8 mouse cellular contexts compared by ENCODE assay signal in genomic region chr9:55327234-55327615, GRCm38 (mm10). TPM values are rescaled to one million over a fixed set of nuclear protein-coding genes. Genes with fewer than 3 reads are reported as not detected.
DNase-seq lines count a peak whose midpoint lies in the region; ATAC-seq and TF ChIP-seq lines count a peak whose summit lies in the region.

No protein-coding gene starts in this region.

- H3K4me2 ChIP-seq in neural tube, embryonic 11.5 days (ENCODE audit: low read depth), result peak overlapping the region; percentile 58
- peak overlapping the region; percentile 50 for H3K4me2 ChIP-seq in forebrain, embryonic 15.5 days (replicated peaks)
- H3K4me2 ChIP-seq in limb, embryonic 14.5 days (replicated peaks; ENCODE audit: low read depth, low read length, severe bottlenecking), result peak overlapping the region; percentile 96
- peak overlapping the region; percentile 76 for H3K4me2 ChIP-seq in neural tube, embryonic 15.5 days

- H3K36me3 ChIP-seq in neural tube, embryonic 11.5 days (ENCODE audit: control insufficient read depth, insufficient read depth, low read length), result no peaks in the 10 kb centered on the region
- H3K36me3 ChIP-seq in forebrain, embryonic 15.5 days, result no peaks in the 10 kb centered on the region
- no peaks in the 10 kb centered on the region for H3K36me3 ChIP-seq in limb, embryonic 14.5 days (ENCODE audit: control insufficient read depth, insufficient read depth, low read length)
- H3K36me3 ChIP-seq in neural tube, embryonic 15.5 days, result no peaks in the 10 kb centered on the region

- H3K4me1 ChIP-seq in neural tube, embryonic 11.5 days (ENCODE audit: control insufficient read depth, insufficient read depth, low read length), result no peaks in the 10 kb centered on the region
- H3K4me1 ChIP-seq in forebrain, embryonic 15.5 days, result peaks cover 10% of the 10 kb centered on the region
- peaks cover 9% of the 10 kb centered on the region; the same call in 1 of the 2 replicates for H3K4me1 ChIP-seq in limb, embryonic 14.5 days (ENCODE audit: control insufficient read depth, insufficient read depth, low read length)
- peaks cover 26% of the 10 kb centered on the region for H3K4me1 ChIP-seq in neural tube, embryonic 15.5 days

- H3K9me3 ChIP-seq in neural tube, embryonic 11.5 days (ENCODE audit: control insufficient read depth, low read length), result no peaks in the 10 kb centered on the region
- H3K9me3 ChIP-seq in forebrain, embryonic 15.5 days, result no peaks in the 10 kb centered on the region
- no peaks in the 10 kb centered on the region for H3K9me3 ChIP-seq in limb, embryonic 14.5 days (ENCODE audit: control insufficient read depth, low read length)
- H3K9me3 ChIP-seq in neural tube, embryonic 15.5 days (replicated peaks), result no peaks in the 10 kb centered on the region

- no peak overlapping the region for H3K27ac ChIP-seq in neural tube, embryonic 11.5 days (ENCODE audit: low read depth, low read length)
- no peak overlapping the region for H3K27ac ChIP-seq in forebrain, embryonic 15.5 days (replicated peaks)
- no peak overlapping the region for H3K27ac ChIP-seq in limb, embryonic 14.5 days (replicated peaks; ENCODE audit: low read depth, low read length)
- H3K27ac ChIP-seq in neural tube, embryonic 15.5 days (replicated peaks), result peak overlapping the region; percentile 79

- H3K9ac ChIP-seq in neural tube, embryonic 11.5 days (ENCODE audit: low read length), result peak overlapping the region; percentile 61
- peak overlapping the region; percentile 77 for H3K9ac ChIP-seq in forebrain, embryonic 15.5 days (replicated peaks)
- H3K9ac ChIP-seq in limb, embryonic 14.5 days (ENCODE audit: low read depth, low read length, severe bottlenecking), result peak overlapping the region; percentile 69
- H3K9ac ChIP-seq in neural tube, embryonic 15.5 days (replicated peaks), result peak overlapping the region; percentile 78

- TF ChIP-seq POLR2A in limb, embryonic 14.5 days (IDR thresholded peaks at IDR 0.05; ENCODE audit: borderline replicate concordance, extremely low read depth, insufficient read depth, insufficient read length), result no peak

- peak; percentile 67 for DNase-seq in cerebellum, adult 8-10 months
- DNase-seq in neural tube, embryonic 11.5 days (ENCODE audit: low spot score), result peak; percentile 66
- no peak for DNase-seq in neural tube, embryonic 10.5 days (ENCODE audit: extremely low spot score, low spot score)
- peak; percentile 44 for DNase-seq in limb, embryonic 14.5 days (ENCODE audit: low spot score)
- DNase-seq in adrenal gland, postnatal 4 days (ENCODE audit: low spot score in 2 of 2), result no peak

- peak overlapping the region; percentile 50 for H3K4me3 ChIP-seq in neural tube, embryonic 11.5 days (ENCODE audit: low read depth, low read length)
- H3K4me3 ChIP-seq in forebrain, embryonic 15.5 days, result peak overlapping the region; percentile 74
- peak overlapping the region; percentile 67 for H3K4me3 ChIP-seq in limb, embryonic 14.5 days (replicated peaks; ENCODE audit: low read length)
- H3K4me3 ChIP-seq in neural tube, embryonic 15.5 days (replicated peaks), result peak overlapping the region; percentile 77

- H3K27me3 ChIP-seq in neural tube, embryonic 11.5 days (ENCODE audit: control insufficient read depth, insufficient read depth, low read length), result 0 out of 2 replicates have a peak, but pooled peaks cover 4% of the 10 kb centered on the region
- peaks cover 7% of the 10 kb centered on the region; the same call in 1 of the 2 replicates for H3K27me3 ChIP-seq in forebrain, embryonic 15.5 days
- H3K27me3 ChIP-seq in limb, embryonic 14.5 days (ENCODE audit: control insufficient read depth, insufficient read depth, low read length), result peaks cover 29% of the 10 kb centered on the region
- H3K27me3 ChIP-seq in neural tube, embryonic 15.5 days (replicated peaks), result 0 out of 2 replicates have a peak, but pooled peaks cover 10% of the 10 kb centered on the region

- ATAC-seq in cerebellum, adult (ENCODE audit: insufficient number of reproducible peaks, low FRiP score, low TSS enrichment), result no peak
- peak; percentile 43 for ATAC-seq in neural tube, embryonic 11.5 days (ENCODE audit: insufficient read depth, low FRiP score, low TSS enrichment)
- peak; percentile 10 for ATAC-seq in forebrain, embryonic 15.5 days (replicated peaks)
- ATAC-seq in limb, embryonic 14.5 days (ENCODE audit: low FRiP score, low read depth), result no peak
- peak; percentile 56 for ATAC-seq in neural tube, embryonic 15.5 days (ENCODE audit: low FRiP score)

- 1% methylated on average over 13 of the region's 13 CpGs for WGBS in neural tube, embryonic 11.5 days
- under 1% methylated on average over 13 of the region's 13 CpGs for WGBS in forebrain, embryonic 15.5 days
- WGBS in limb, embryonic 14.5 days, result under 1% methylated on average over 13 of the region's 13 CpGs
- under 1% methylated on average over 13 of the region's 13 CpGs for WGBS in neural tube, embryonic 15.5 days

RNA-seq across cellular contexts. Expression of gene Tmem266, which starts 0.5 kb away (rescaled TPM):
- 0.62 and 0.89 TPM in 2 replicates for polyA plus RNA-seq in neural tube, embryonic 11.5 days (2014; fragmentation: Nextera tagmentation; extraction: Ambion mirVana)
- 1.4 and 1.7 TPM in 2 replicates for polyA plus RNA-seq in forebrain, embryonic 15.5 days (2015; fragmentation: Nextera tagmentation; extraction: Ambion mirVana)
- 1.3 and 2.0 TPM in 2 replicates for polyA plus RNA-seq in limb, embryonic 14.5 days (2012; rRNA removed)
- polyA plus RNA-seq in limb, embryonic 14.5 days (2014; fragmentation: Nextera tagmentation; extraction: Ambion mirVana), result 0.40 and 0.66 TPM in 2 replicates
- polyA plus RNA-seq in neural tube, embryonic 15.5 days (2015; fragmentation: Nextera tagmentation; extraction: Ambion mirVana), result 5.0 and 5.4 TPM in 2 replicates
- total RNA-seq in adrenal gland, postnatal 4 days (2021), result 1 to 10 TPM; 1.7 TPM

RNA-seq across cellular contexts. Expression of gene Nrg4, which starts 0.6 kb away (rescaled TPM):
- polyA plus RNA-seq in neural tube, embryonic 11.5 days (2014; fragmentation: Nextera tagmentation; extraction: Ambion mirVana), result 1.1 and 1.6 TPM in 2 replicates
- polyA plus RNA-seq in forebrain, embryonic 15.5 days (2015; fragmentation: Nextera tagmentation; extraction: Ambion mirVana), result 1.6 and 1.8 TPM in 2 replicates
- polyA plus RNA-seq in limb, embryonic 14.5 days (2012; rRNA removed), result 0.99 and 1.1 TPM in 2 replicates
- 1.6 and 1.8 TPM in 2 replicates for polyA plus RNA-seq in limb, embryonic 14.5 days (2014; fragmentation: Nextera tagmentation; extraction: Ambion mirVana)
- polyA plus RNA-seq in neural tube, embryonic 15.5 days (2015; fragmentation: Nextera tagmentation; extraction: Ambion mirVana), result 1.4 TPM in 2 replicates
- 1 to 10 TPM; 4.0 to 5.4 TPM for total RNA-seq in adrenal gland, postnatal 4 days (2021)

Comparison
In these comparisons a context has a peak if more than half of its experiments do, and no peak if none do; other contexts are left out.
1. DNase-seq: peak in cerebellum, adult 8-10 months (single experiment), neural tube, embryonic 11.5 days (single experiment) and limb, embryonic 14.5 days (single experiment); none in neural tube, embryonic 10.5 days (single experiment) and adrenal gland, postnatal 4 days (0 of 2).
2. ATAC-seq: peak in neural tube, embryonic 11.5 days (single experiment), forebrain, embryonic 15.5 days (single experiment) and neural tube, embryonic 15.5 days (single experiment); none in cerebellum, adult (single experiment) and limb, embryonic 14.5 days (single experiment).
3. Peak in every context shown above with its lines, with median percentiles within 50 percentile points of each other: H3K4me2 ChIP-seq, H3K4me3 ChIP-seq and H3K9ac ChIP-seq.